Mouse (Mus musculus): ENCODE results near the gene Eif3d. TPM values are rescaled to one million over a fixed set of nuclear protein-coding genes. Genes with fewer than 3 reads are reported as not detected.

Eif3d gene
- polyA plus RNA-seq, 1 experiment, result 461 TPM

GRCm38 (mm10) chr15:77958071-77958470 lies 12.5 kb downstream of the Eif3d start:
- Histone ChIP-seq H3K36me3 (ENCODE audit: control insufficient read depth, insufficient read depth) (peaks cover 46% of the 10 kb centered on the region), H3K27me3 (ENCODE audit: control insufficient read depth, insufficient read depth, insufficient read length) (no peaks in the 10 kb centered on the region), H3K79me2 (ENCODE audit: control insufficient read depth, insufficient read depth) (no peaks in the 10 kb centered on the region), H3ac (ENCODE audit: control insufficient read depth, insufficient read length) (no peak overlapping the region), H3K4me3 (no peak overlapping the region), H3K4me2 (ENCODE audit: low read depth) (no peak overlapping the region)
- TF ChIP-seq USF1 (IDR thresholded peaks at IDR 0.05; ENCODE audit: low read depth), result no peak
- no peak for TF ChIP-seq TCF3 (IDR thresholded peaks at IDR 0.05; ENCODE audit: insufficient read length, low read depth)
- no peak for TF ChIP-seq MYOG (IDR thresholded peaks at IDR 0.05; ENCODE audit: control insufficient read depth in 1 of 3, insufficient read depth in 1 of 3, insufficient read length in 2 of 3, low read depth in 2 of 3)
- TF ChIP-seq E2F4 (IDR thresholded peaks at IDR 0.05; ENCODE audit: insufficient read depth), result no peak
- TF ChIP-seq REST (IDR thresholded peaks at IDR 0.05; ENCODE audit: insufficient read depth, insufficient read length), result no peak
- TF ChIP-seq POLR2AphosphoS2 (IDR thresholded peaks at IDR 0.05; ENCODE audit: insufficient read length, low read depth), result peak; percentile 96

DNA sequence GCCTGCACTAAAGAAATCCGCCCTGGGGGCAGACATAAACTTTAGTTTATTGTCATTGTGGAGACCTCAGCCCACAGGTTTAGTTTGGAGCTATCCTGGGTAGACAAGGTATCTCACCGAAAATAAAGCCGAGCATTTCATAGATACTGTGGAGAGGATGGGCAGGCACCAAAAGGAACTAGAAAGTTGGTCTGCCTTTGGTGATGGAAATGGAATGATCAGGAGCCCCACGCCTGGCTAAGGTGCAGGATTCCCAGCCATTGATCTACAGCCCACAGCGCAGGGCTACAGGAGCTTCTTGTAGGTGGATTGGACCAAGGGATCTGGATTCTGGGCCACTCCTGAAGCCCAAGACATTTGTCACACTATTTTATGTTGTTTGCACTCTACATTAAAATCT lies 13.0 kb downstream of the Eif3d start:
- H3K36me3 ChIP-seq (ENCODE audit: control insufficient read depth, insufficient read depth), result peaks cover 41% of the 10 kb centered on the region
- H3K4me2 ChIP-seq (ENCODE audit: low read depth), result no peak overlapping the region
- TF ChIP-seq SRF (IDR thresholded peaks at IDR 0.05; ENCODE audit: control insufficient read depth, insufficient read length, low read depth) (no peak), POLR2AphosphoS2 (IDR thresholded peaks at IDR 0.05; ENCODE audit: insufficient read length, low read depth) (peak; percentile 85)
- no peaks in the 10 kb centered on the region for H3K27me3 ChIP-seq (ENCODE audit: control insufficient read depth, insufficient read depth, insufficient read length)
- no peak overlapping the region for H3ac ChIP-seq (ENCODE audit: control insufficient read depth, insufficient read length)
- no peak overlapping the region for H3K4me3 ChIP-seq
- no peaks in the 10 kb centered on the region for H3K79me2 ChIP-seq (ENCODE audit: control insufficient read depth, insufficient read depth)

DNA sequence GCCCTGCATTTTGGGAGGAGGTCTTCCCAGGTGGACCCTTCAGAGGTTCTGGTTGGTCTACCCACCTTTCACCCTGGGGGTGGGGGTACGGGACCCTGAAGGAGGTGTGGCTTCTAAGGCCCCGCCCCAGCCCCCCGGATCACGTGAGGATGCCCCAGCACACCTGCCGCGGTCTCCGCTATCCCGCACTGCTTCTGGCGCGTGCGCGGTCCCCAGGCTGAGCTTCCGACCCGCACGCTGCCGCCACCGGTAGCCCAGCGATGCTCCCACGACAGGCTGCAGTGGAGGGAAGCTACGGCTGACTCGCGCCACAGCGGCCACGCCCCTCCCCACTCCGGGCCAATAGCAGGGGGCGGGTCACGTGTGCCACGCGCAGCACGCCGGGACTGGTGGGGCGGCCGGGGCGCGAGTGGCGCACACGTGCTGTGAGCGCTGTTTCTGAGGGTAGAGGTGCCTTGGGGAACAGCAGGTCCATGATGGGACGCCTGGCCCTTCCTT lies 14.2 kb downstream of the Eif3d start, which contains the start of gene Foxred2:
Gene Foxred2 (minus strand): TSS at position 319 of the 498 bp plus-strand sequence.
- Histone ChIP-seq H3K4me3 (peak within 1 kb of the TSS; percentile 14), H3ac (ENCODE audit: control insufficient read depth, insufficient read length) (peak within 1 kb of the TSS; percentile 6), H3K27me3 (ENCODE audit: control insufficient read depth, insufficient read depth, insufficient read length) (no peaks in the 10 kb centered on the region), H3K79me2 (ENCODE audit: control insufficient read depth, insufficient read depth) (no peaks in the 10 kb centered on the region), H3K36me3 (ENCODE audit: control insufficient read depth, insufficient read depth) (peaks cover 30% of the 10 kb centered on the region), H3K4me2 (ENCODE audit: low read depth) (peak within 1 kb of the TSS; percentile 79)
- TF ChIP-seq MYOD1 (IDR thresholded peaks at IDR 0.05; ENCODE audit: control insufficient read depth in 1 of 3, insufficient read length in 2 of 3, low read depth in 2 of 3) (peak in 1 of 3 experiments; percentile 45), TCF3 (IDR thresholded peaks at IDR 0.05; ENCODE audit: insufficient read length, low read depth) (no peak), POLR2A (IDR thresholded peaks at IDR 0.05; ENCODE audit: insufficient read length, low read depth) (peak; percentile 89), POLR2AphosphoS2 (IDR thresholded peaks at IDR 0.05; ENCODE audit: insufficient read length, low read depth) (peak; percentile 91), TCF12 (IDR thresholded peaks at IDR 0.05; ENCODE audit: insufficient read depth, poor library complexity, severe bottlenecking) (no peak), MYOG (IDR thresholded peaks at IDR 0.05; ENCODE audit: control insufficient read depth in 1 of 3, insufficient read depth in 1 of 3, insufficient read length in 2 of 3, low read depth in 2 of 3) (peak in 2 of 3 experiments; percentile 45 to 48), SRF (IDR thresholded peaks at IDR 0.05; ENCODE audit: control insufficient read depth, insufficient read length, low read depth) (peak; percentile 68), MAX (IDR thresholded peaks at IDR 0.05; ENCODE audit: low read depth) (peak; percentile 68), USF1 (IDR thresholded peaks at IDR 0.05; ENCODE audit: low read depth) (peak; percentile 89)

DNA sequence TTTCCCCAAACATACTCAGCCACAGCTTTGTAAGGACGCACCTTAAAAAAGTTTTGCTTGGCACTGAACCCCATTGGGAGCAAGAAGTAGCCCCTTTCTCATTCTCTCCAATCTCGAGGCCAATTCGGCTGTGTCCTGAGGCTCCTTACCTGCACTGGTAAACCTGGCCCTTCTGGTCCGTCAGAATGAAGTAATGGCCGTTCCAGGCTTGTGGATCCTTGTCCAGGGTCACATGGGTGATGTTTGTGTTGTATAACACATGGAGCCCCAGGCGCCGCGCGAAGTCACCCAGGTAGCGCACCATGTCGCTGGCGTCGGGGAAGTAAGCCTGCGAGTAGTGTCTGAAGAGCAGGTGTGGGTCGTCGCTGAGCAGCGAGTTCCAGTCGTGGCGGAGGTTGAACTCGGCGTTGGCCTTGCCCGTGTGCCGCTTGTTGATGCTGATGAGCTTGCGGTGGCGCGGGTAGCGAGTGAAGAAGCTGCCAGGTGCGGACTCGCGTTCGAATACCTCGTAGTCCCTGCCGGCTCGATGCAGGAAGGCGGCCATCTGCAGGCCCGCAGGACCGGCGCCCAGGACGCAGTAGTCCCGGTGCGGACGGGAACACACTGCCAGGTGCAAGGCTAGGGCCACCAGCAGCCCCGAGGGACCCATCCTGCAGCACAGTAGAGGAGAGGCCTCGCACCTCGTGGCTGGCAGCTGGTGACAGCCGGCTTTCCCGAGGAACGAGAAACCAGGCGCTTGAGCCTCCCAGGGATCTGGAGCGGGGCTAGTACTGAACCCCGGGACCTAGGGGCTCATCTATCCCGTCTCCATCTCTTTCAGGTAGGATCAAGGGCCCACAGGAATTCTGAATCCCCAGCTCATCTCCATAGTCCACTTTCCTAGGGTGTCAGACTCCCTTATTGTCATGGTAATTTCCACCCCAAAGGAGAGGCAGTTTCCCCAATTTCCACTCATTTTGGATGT lies 14.9 kb downstream of the Eif3d start:
- H3K36me3 ChIP-seq (ENCODE audit: control insufficient read depth, insufficient read depth), result peaks cover 23% of the 10 kb centered on the region
- H3K4me3 ChIP-seq, result peak overlapping the region; percentile 14
- H3K27me3 ChIP-seq (ENCODE audit: control insufficient read depth, insufficient read depth, insufficient read length), result no peaks in the 10 kb centered on the region
- peak overlapping the region; percentile 6 for H3ac ChIP-seq (ENCODE audit: control insufficient read depth, insufficient read length)
- no peaks in the 10 kb centered on the region for H3K79me2 ChIP-seq (ENCODE audit: control insufficient read depth, insufficient read depth)
- H3K4me2 ChIP-seq (ENCODE audit: low read depth), result peak overlapping the region; percentile 79
- TF ChIP-seq USF1 (IDR thresholded peaks at IDR 0.05; ENCODE audit: low read depth), result no peak
- TF ChIP-seq MAX (IDR thresholded peaks at IDR 0.05; ENCODE audit: low read depth), result no peak
- no peak for TF ChIP-seq SRF (IDR thresholded peaks at IDR 0.05; ENCODE audit: control insufficient read depth, insufficient read length, low read depth)
- no peak for TF ChIP-seq TCF12 (IDR thresholded peaks at IDR 0.05; ENCODE audit: insufficient read depth, poor library complexity, severe bottlenecking)
- TF ChIP-seq MYOG (IDR thresholded peaks at IDR 0.05; ENCODE audit: control insufficient read depth in 1 of 3, insufficient read depth in 1 of 3, insufficient read length in 2 of 3, low read depth in 2 of 3), result no peak
- TF ChIP-seq REST (IDR thresholded peaks at IDR 0.05; ENCODE audit: insufficient read depth, insufficient read length), result no peak
- no peak for TF ChIP-seq MYOD1 (IDR thresholded peaks at IDR 0.05; ENCODE audit: control insufficient read depth in 1 of 3, insufficient read length in 2 of 3, low read depth in 2 of 3)
- no peak for TF ChIP-seq POLR2A (IDR thresholded peaks at IDR 0.05; ENCODE audit: insufficient read length, low read depth)

- Histone ChIP-seq H3ac (ENCODE audit: control insufficient read depth, insufficient read length) (no peak overlapping the region), H3K36me3 (ENCODE audit: control insufficient read depth, insufficient read depth) (peaks cover 10% of the 10 kb centered on the region), H3K4me2 (ENCODE audit: low read depth) (no peak overlapping the region), H3K79me2 (ENCODE audit: control insufficient read depth, insufficient read depth) (no peaks in the 10 kb centered on the region), H3K4me3 (no peak overlapping the region), H3K27me3 (ENCODE audit: control insufficient read depth, insufficient read depth, insufficient read length) (no peaks in the 10 kb centered on the region)
- no peak for TF ChIP-seq MYOD1 (IDR thresholded peaks at IDR 0.05; ENCODE audit: control insufficient read depth in 1 of 3, insufficient read length in 2 of 3, low read depth in 2 of 3)
- no peak for TF ChIP-seq POLR2A (IDR thresholded peaks at IDR 0.05; ENCODE audit: insufficient read length, low read depth)
- TF ChIP-seq E2F4 (IDR thresholded peaks at IDR 0.05; ENCODE audit: insufficient read depth), result no peak
- no peak for TF ChIP-seq USF1 (IDR thresholded peaks at IDR 0.05; ENCODE audit: low read depth)
- TF ChIP-seq MYOG (IDR thresholded peaks at IDR 0.05; ENCODE audit: control insufficient read depth in 1 of 3, insufficient read depth in 1 of 3, insufficient read length in 2 of 3, low read depth in 2 of 3), result no peak
Observed at GRCm38 (mm10) chr15:77954362-77954761, 16.3 kb downstream of the Eif3d start.

All from myocyte (in vitro differentiated cells).